Mouse (Mus musculus): Measurements from ENCODE around the gene Wnt4. TPM values are rescaled to one million over a fixed set of nuclear protein-coding genes. Genes with fewer than 3 reads are reported as not detected.
A peak's percentile ranks its signal among the peaks of the same experiment; 100 is the strongest.

The Wnt4 gene
- 1.6 and 2.7 TPM in 2 replicates for polyA plus RNA-seq (2015; fragmentation: Nextera tagmentation; extraction: Ambion mirVana)

- peaks cover 22% of the 10 kb centered on the region for H3K4me1 ChIP-seq (ENCODE audit: control insufficient read depth, insufficient read depth, low read length)
- no peaks in the 10 kb centered on the region for H3K9me3 ChIP-seq (replicated peaks; ENCODE audit: control insufficient read depth, low read length, poor library complexity, severe bottlenecking)
- no peak within 1 kb of the TSS for H3K27ac ChIP-seq (ENCODE audit: low read length)
- H3K4me2 ChIP-seq (ENCODE audit: low read length), result peak within 1 kb of the TSS; percentile 93
- ATAC-seq, result peak; percentile 34; the same call in 1 of the 2 replicates
- peak within 1 kb of the TSS; percentile 61 for H3K4me3 ChIP-seq (ENCODE audit: low read depth, low read length)
- no peaks in the 10 kb centered on the region for H3K36me3 ChIP-seq (ENCODE audit: control insufficient read depth, insufficient read depth, low read length)
- H3K9ac ChIP-seq (ENCODE audit: low read depth, low read length), result peak within 1 kb of the TSS; percentile 71
- WGBS, result 0% methylated on average over 14 of the region's 45 CpGs
- peaks cover 29% of the 10 kb centered on the region for H3K27me3 ChIP-seq (ENCODE audit: control insufficient read depth, insufficient read depth, low read depth, low read length)
Observed at GRCm38 (mm10) chr4:137277166-137277513, at the start of gene Wnt4. Wnt4 (plus strand) TSS chr4:137277489.

- H3K27ac ChIP-seq (ENCODE audit: low read length), result no peak overlapping the region
- WGBS, result 86% methylated on average over 15 of the region's 15 CpGs
- H3K4me1 ChIP-seq (ENCODE audit: control insufficient read depth, insufficient read depth, low read length), result 0 out of 2 replicates have a peak, but pooled peaks cover 2% of the 10 kb centered on the region
- no peak overlapping the region for H3K4me3 ChIP-seq (ENCODE audit: low read depth, low read length)
- H3K9ac ChIP-seq (ENCODE audit: low read depth, low read length), result no peak overlapping the region
- no peak overlapping the region for H3K4me2 ChIP-seq (ENCODE audit: low read length)
- H3K27me3 ChIP-seq (ENCODE audit: control insufficient read depth, insufficient read depth, low read depth, low read length), result no peaks in the 10 kb centered on the region
- H3K9me3 ChIP-seq (replicated peaks; ENCODE audit: control insufficient read depth, low read length, poor library complexity, severe bottlenecking), result no peaks in the 10 kb centered on the region
- no peaks in the 10 kb centered on the region for H3K36me3 ChIP-seq (ENCODE audit: control insufficient read depth, insufficient read depth, low read length)
- ATAC-seq, result no peak
Observed at GRCm38 (mm10) chr4:137228566-137229115, 48.6 kb upstream of the Wnt4 start.

- Histone ChIP-seq H3K4me2 (ENCODE audit: low read length) (no peak overlapping the region), H3K9ac (ENCODE audit: low read depth, low read length) (no peak overlapping the region), H3K4me3 (ENCODE audit: low read depth, low read length) (no peak overlapping the region), H3K27ac (ENCODE audit: low read length) (no peak overlapping the region), H3K9me3 (replicated peaks; ENCODE audit: control insufficient read depth, low read length, poor library complexity, severe bottlenecking) (no peaks in the 10 kb centered on the region), H3K27me3 (ENCODE audit: control insufficient read depth, insufficient read depth, low read depth, low read length) (no peaks in the 10 kb centered on the region), H3K36me3 (ENCODE audit: control insufficient read depth, insufficient read depth, low read length) (no peaks in the 10 kb centered on the region), H3K4me1 (ENCODE audit: control insufficient read depth, insufficient read depth, low read length) (0 out of 2 replicates have a peak, but pooled peaks cover 2% of the 10 kb centered on the region)
- WGBS, result 75% methylated on average over 16 of the region's 16 CpGs
- ATAC-seq, result no peak
Observed at GRCm38 (mm10) chr4:137231494-137232470, 45.5 kb upstream of the Wnt4 start.

- Histone ChIP-seq H3K9me3 (replicated peaks; ENCODE audit: control insufficient read depth, low read length, poor library complexity, severe bottlenecking) (no peaks in the 10 kb centered on the region), H3K27ac (ENCODE audit: low read length) (no peak overlapping the region), H3K27me3 (ENCODE audit: control insufficient read depth, insufficient read depth, low read depth, low read length) (no peaks in the 10 kb centered on the region), H3K4me1 (ENCODE audit: control insufficient read depth, insufficient read depth, low read length) (0 out of 2 replicates have a peak, but pooled peaks cover 2% of the 10 kb centered on the region), H3K4me2 (ENCODE audit: low read length) (no peak overlapping the region), H3K9ac (ENCODE audit: low read depth, low read length) (no peak overlapping the region), H3K4me3 (ENCODE audit: low read depth, low read length) (no peak overlapping the region), H3K36me3 (ENCODE audit: control insufficient read depth, insufficient read depth, low read length) (no peaks in the 10 kb centered on the region)
- no peak for ATAC-seq
- WGBS, result 73% methylated on average over 5 of the region's 5 CpGs
Observed at GRCm38 (mm10) chr4:137233632-137234031, 43.7 kb upstream of the Wnt4 start.

- no peak overlapping the region for H3K4me3 ChIP-seq (ENCODE audit: low read depth, low read length)
- no peaks in the 10 kb centered on the region for H3K9me3 ChIP-seq (replicated peaks; ENCODE audit: control insufficient read depth, low read length, poor library complexity, severe bottlenecking)
- H3K9ac ChIP-seq (ENCODE audit: low read depth, low read length), result no peak overlapping the region
- H3K4me1 ChIP-seq (ENCODE audit: control insufficient read depth, insufficient read depth, low read length), result 0 out of 2 replicates have a peak, but pooled peaks cover 2% of the 10 kb centered on the region
- no peak for ATAC-seq
- H3K36me3 ChIP-seq (ENCODE audit: control insufficient read depth, insufficient read depth, low read length), result no peaks in the 10 kb centered on the region
- H3K27ac ChIP-seq (ENCODE audit: low read length), result no peak overlapping the region
- no peaks in the 10 kb centered on the region for H3K27me3 ChIP-seq (ENCODE audit: control insufficient read depth, insufficient read depth, low read depth, low read length)
- H3K4me2 ChIP-seq (ENCODE audit: low read length), result no peak overlapping the region
- 91% methylated on average over 2 of the region's 2 CpGs for WGBS
Observed at GRCm38 (mm10) chr4:137234444-137234843, 42.8 kb upstream of the Wnt4 start.

- Histone ChIP-seq H3K4me2 (ENCODE audit: low read length) (no peak overlapping the region), H3K4me1 (ENCODE audit: control insufficient read depth, insufficient read depth, low read length) (0 out of 2 replicates have a peak, but pooled peaks cover 2% of the 10 kb centered on the region), H3K9ac (ENCODE audit: low read depth, low read length) (no peak overlapping the region), H3K4me3 (ENCODE audit: low read depth, low read length) (no peak overlapping the region), H3K36me3 (ENCODE audit: control insufficient read depth, insufficient read depth, low read length) (no peaks in the 10 kb centered on the region), H3K27ac (ENCODE audit: low read length) (no peak overlapping the region), H3K27me3 (ENCODE audit: control insufficient read depth, insufficient read depth, low read depth, low read length) (no peaks in the 10 kb centered on the region), H3K9me3 (replicated peaks; ENCODE audit: control insufficient read depth, low read length, poor library complexity, severe bottlenecking) (peaks cover 7% of the 10 kb centered on the region; the same call in 1 of the 2 replicates)
- ATAC-seq, result no peak
- WGBS, result 54% methylated on average over 9 of the region's 9 CpGs
Observed at GRCm38 (mm10) chr4:137235368-137235767, 41.9 kb upstream of the Wnt4 start.

GRCm38 (mm10) chr4:137244883-137245282, 32.4 kb upstream of the Wnt4 start:
- no peak overlapping the region for H3K9ac ChIP-seq (ENCODE audit: low read depth, low read length)
- H3K4me3 ChIP-seq (ENCODE audit: low read depth, low read length), result no peak overlapping the region
- peaks cover 5% of the 10 kb centered on the region; the same call in 1 of the 2 replicates for H3K9me3 ChIP-seq (replicated peaks; ENCODE audit: control insufficient read depth, low read length, poor library complexity, severe bottlenecking)
- H3K27me3 ChIP-seq (ENCODE audit: control insufficient read depth, insufficient read depth, low read depth, low read length), result no peaks in the 10 kb centered on the region
- ATAC-seq, result no peak
- H3K36me3 ChIP-seq (ENCODE audit: control insufficient read depth, insufficient read depth, low read length), result no peaks in the 10 kb centered on the region
- no peak overlapping the region for H3K27ac ChIP-seq (ENCODE audit: low read length)
- no peaks in the 10 kb centered on the region for H3K4me1 ChIP-seq (ENCODE audit: control insufficient read depth, insufficient read depth, low read length)
- 75% methylated on average over 9 of the region's 9 CpGs for WGBS
- no peak overlapping the region for H3K4me2 ChIP-seq (ENCODE audit: low read length)

- 0 out of 2 replicates have a peak, but pooled peaks cover 3% of the 10 kb centered on the region for H3K9me3 ChIP-seq (replicated peaks; ENCODE audit: control insufficient read depth, low read length, poor library complexity, severe bottlenecking)
- no peaks in the 10 kb centered on the region for H3K27me3 ChIP-seq (ENCODE audit: control insufficient read depth, insufficient read depth, low read depth, low read length)
- no peak overlapping the region for H3K4me3 ChIP-seq (ENCODE audit: low read depth, low read length)
- H3K4me1 ChIP-seq (ENCODE audit: control insufficient read depth, insufficient read depth, low read length), result no peaks in the 10 kb centered on the region
- H3K9ac ChIP-seq (ENCODE audit: low read depth, low read length), result no peak overlapping the region
- ATAC-seq, result no peak
- no peaks in the 10 kb centered on the region for H3K36me3 ChIP-seq (ENCODE audit: control insufficient read depth, insufficient read depth, low read length)
- 54% methylated on average over 5 of the region's 5 CpGs for WGBS
- H3K27ac ChIP-seq (ENCODE audit: low read length), result no peak overlapping the region
- no peak overlapping the region for H3K4me2 ChIP-seq (ENCODE audit: low read length)
Observed at GRCm38 (mm10) chr4:137250333-137250732, 27.0 kb upstream of the Wnt4 start.

- WGBS, result 61% methylated on average over 5 of the region's 5 CpGs
- Histone ChIP-seq H3K27me3 (ENCODE audit: control insufficient read depth, insufficient read depth, low read depth, low read length) (no peaks in the 10 kb centered on the region), H3K4me3 (ENCODE audit: low read depth, low read length) (no peak overlapping the region), H3K27ac (ENCODE audit: low read length) (no peak overlapping the region), H3K9me3 (replicated peaks; ENCODE audit: control insufficient read depth, low read length, poor library complexity, severe bottlenecking) (0 out of 2 replicates have a peak, but pooled peaks cover 3% of the 10 kb centered on the region), H3K4me1 (ENCODE audit: control insufficient read depth, insufficient read depth, low read length) (no peaks in the 10 kb centered on the region), H3K4me2 (ENCODE audit: low read length) (no peak overlapping the region), H3K36me3 (ENCODE audit: control insufficient read depth, insufficient read depth, low read length) (no peaks in the 10 kb centered on the region), H3K9ac (ENCODE audit: low read depth, low read length) (no peak overlapping the region)
- ATAC-seq, result no peak
Observed at GRCm38 (mm10) chr4:137250849-137251248, 26.4 kb upstream of the Wnt4 start.

All from midbrain, embryonic 16.5 days (tissue).